Mouse (Mus musculus) neural tube, embryonic 15.5 days (tissue): ENCODE data around the gene Cntnap1. TPM values are rescaled to one million over a fixed set of nuclear protein-coding genes. Genes with fewer than 3 reads are reported as not detected.
"Not testable (repeated sequence)": the region's sequence is repeated elsewhere in the genome, so short reads cannot be mapped to it uniquely, and the experiment has no call there.

ENCODE experiments used
- ATAC-seq: fragments of 200-750 bp; cut with Nextera tagmentation; 2 replicates; pipeline ENCODE4 v1.8.0; 2017; ENCODE audit warnings: mild to moderate bottlenecking, moderate TSS enrichment, moderate library complexity; ENCODE audit not compliant: low FRiP score
- H3K27ac ChIP-seq: fragments of 300-500 bp; sonication (generic); replicated peaks from 2 replicates; pipeline ENCODE4 v1.5.1; 2015; ENCODE audit warnings: mild to moderate bottlenecking, inconsistent platforms
- H3K27me3 ChIP-seq: fragments of 300-500 bp; sonication (generic); replicated peaks from 2 replicates; pipeline ENCODE4 v1.6.1; 2015; ENCODE audit warnings: inconsistent platforms
- H3K36me3 ChIP-seq: fragments of 300-500 bp; sonication (generic); 2 replicates; pipeline ENCODE4 v1.6.1; 2015; ENCODE audit warnings: inconsistent platforms
- H3K4me1 ChIP-seq: fragments of 300-500 bp; sonication (generic); 2 replicates; pipeline ENCODE4 v1.6.1; 2015; ENCODE audit warnings: inconsistent platforms
- H3K4me2 ChIP-seq: fragments of 300-500 bp; sonication (generic); 2 replicates; pipeline ENCODE4 v1.6.1; 2015; ENCODE audit warnings: inconsistent platforms, mild to moderate bottlenecking, moderate library complexity
- H3K4me3 ChIP-seq: fragments of 300-500 bp; sonication (generic); replicated peaks from 2 replicates; pipeline ENCODE4 v1.5.1; 2015; ENCODE audit warnings: mild to moderate bottlenecking, inconsistent platforms
- H3K9ac ChIP-seq: fragments of 300-500 bp; sonication (generic); replicated peaks from 2 replicates; pipeline ENCODE4 v1.6.1; 2015; ENCODE audit warnings: mild to moderate bottlenecking, inconsistent platforms
- H3K9me3 ChIP-seq: fragments of 300-500 bp; sonication (generic); replicated peaks from 2 replicates; pipeline ENCODE4 v1.6.1; 2016; ENCODE audit warnings: inconsistent platforms
- WGBS: fragments of 180-500 bp; shearing (Covaris S2); methylation state at CpG from one replicate; pipeline ENCODE4 v1.1.7; 2015; ENCODE audit warnings: mixed read lengths; 5-methylcytosine and 5-hydroxymethylcytosine counted together
- polyA plus RNA-seq: library from polyadenylated mRNA; unstranded; fragments of >200 nt; fragmentation: Nextera tagmentation; extraction: Ambion mirVana; gene quantifications from 2 replicates; pipeline ENCODE4 v1.2.1, GENCODE M21; 2015

Cntnap1 gene
- polyA plus RNA-seq, 1 experiment from 2014 or later = 12.3 TPM

DNA sequence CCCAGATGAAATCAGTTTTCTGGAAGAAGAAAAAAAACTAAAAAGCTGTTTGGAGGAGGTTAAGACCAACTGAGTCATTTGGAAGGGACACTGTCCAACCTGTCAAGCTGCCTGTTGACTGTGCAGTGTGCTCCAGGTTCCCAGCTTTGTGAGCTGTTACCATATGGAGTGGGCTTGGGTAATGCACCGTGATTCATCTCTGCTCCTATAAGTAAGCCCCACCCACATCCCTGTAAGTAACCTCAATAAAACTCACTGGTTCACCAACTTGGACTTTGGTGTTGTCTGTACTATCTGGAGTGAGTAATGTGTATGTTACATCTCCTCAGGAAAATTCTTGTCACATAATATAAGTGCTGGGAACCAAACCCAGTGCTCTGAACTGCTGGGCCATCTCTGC is 17.5 kb upstream of the Cntnap1 start:
- H3K4me2 ChIP-seq = no peak overlapping the region
- H3K4me1 ChIP-seq = peaks cover 25% of the 10 kb centered on the region
- no peak overlapping the region for H3K27ac ChIP-seq
- no peak for ATAC-seq
- H3K27me3 ChIP-seq = 0 out of 2 replicates have a peak, but pooled peaks cover 2% of the 10 kb centered on the region
- H3K4me3 ChIP-seq = no peak overlapping the region
- no peak overlapping the region for H3K9ac ChIP-seq
- WGBS = 81% methylated on average over 1 of the region's 1 CpGs
- no peaks in the 10 kb centered on the region for H3K36me3 ChIP-seq
- H3K9me3 ChIP-seq = no peaks in the 10 kb centered on the region

DNA sequence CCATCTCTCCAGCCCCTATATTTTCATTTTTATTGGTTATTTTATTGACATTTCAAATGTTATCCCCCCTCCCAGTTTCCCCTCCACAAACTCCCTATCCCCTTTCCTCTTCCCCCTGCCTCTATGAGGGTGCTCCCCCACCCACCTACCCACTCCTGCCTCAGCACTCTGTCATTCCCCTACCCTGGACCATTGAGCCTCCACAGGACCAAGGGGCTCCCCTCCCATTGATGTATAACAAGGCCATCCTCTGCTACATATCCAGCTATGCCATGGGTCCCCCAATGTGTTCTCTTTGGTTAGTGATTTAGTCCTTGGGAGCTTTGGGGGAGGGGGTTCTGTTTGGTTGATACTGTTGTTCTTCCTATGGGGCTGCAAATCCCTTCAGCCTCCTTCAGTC is 15.7 kb upstream of the Cntnap1 start:
- Histone ChIP-seq H3K9me3 (no peaks in the 10 kb centered on the region), H3K9ac (no peak overlapping the region), H3K4me1 (peaks cover 18% of the 10 kb centered on the region), H3K27me3 (0 out of 2 replicates have a peak, but pooled peaks cover 6% of the 10 kb centered on the region), H3K4me2 (no peak overlapping the region), H3K27ac (no peak overlapping the region), H3K36me3 (0 out of 2 replicates have a peak, but pooled peaks cover 2% of the 10 kb centered on the region), H3K4me3 (no peak overlapping the region)
- ATAC-seq = no peak

DNA sequence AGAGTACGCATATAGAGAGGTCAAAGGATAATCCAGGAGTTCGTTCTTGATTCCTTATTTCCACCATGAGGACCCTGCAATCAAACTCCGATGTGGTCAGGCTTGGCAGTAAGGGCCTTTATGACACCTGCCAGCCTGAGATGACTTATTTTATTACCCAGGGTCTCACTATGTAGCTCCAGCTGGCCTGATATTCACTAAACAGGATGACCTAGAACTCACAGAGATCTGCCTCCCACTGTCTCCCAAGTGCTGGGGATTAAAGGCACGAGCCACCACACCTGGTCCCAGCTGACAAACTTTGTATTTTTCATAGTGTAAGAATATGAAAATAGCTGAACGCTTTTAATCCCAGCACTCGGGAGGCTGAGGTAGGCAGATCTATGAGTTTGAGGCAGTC is 15.2 kb upstream of the Cntnap1 start:
- H3K36me3 ChIP-seq = 0 out of 2 replicates have a peak, but pooled peaks cover 2% of the 10 kb centered on the region
- no peaks in the 10 kb centered on the region for H3K9me3 ChIP-seq
- H3K27me3 ChIP-seq = 0 out of 2 replicates have a peak, but pooled peaks cover 6% of the 10 kb centered on the region
- H3K27ac ChIP-seq = peak overlapping the region; percentile 92
- H3K4me3 ChIP-seq = no peak overlapping the region
- ATAC-seq = no peak
- 71% methylated on average over 6 of the region's 6 CpGs for WGBS
- no peak overlapping the region for H3K9ac ChIP-seq
- peak overlapping the region; percentile 76 for H3K4me2 ChIP-seq
- peaks cover 18% of the 10 kb centered on the region for H3K4me1 ChIP-seq

GRCm38 (mm10) chr11:101155728-101156371 is 14.5 kb upstream of the Cntnap1 start, which contains the start of gene Tubg2:
TSS of gene Tubg2 (plus strand) at chr11:101155907.
- Histone ChIP-seq H3K4me3 (peak within 1 kb of the TSS; percentile 52), H3K4me2 (peak within 1 kb of the TSS; percentile 76), H3K4me1 (peaks cover 18% of the 10 kb centered on the region), H3K9me3 (no peaks in the 10 kb centered on the region), H3K36me3 (0 out of 2 replicates have a peak, but pooled peaks cover 2% of the 10 kb centered on the region), H3K27ac (peak within 1 kb of the TSS; percentile 92), H3K9ac (peak within 1 kb of the TSS; percentile 71), H3K27me3 (0 out of 2 replicates have a peak, but pooled peaks cover 6% of the 10 kb centered on the region)
- 1% methylated on average over 36 of the region's 36 CpGs for WGBS
- peak; percentile 93 for ATAC-seq

DNA sequence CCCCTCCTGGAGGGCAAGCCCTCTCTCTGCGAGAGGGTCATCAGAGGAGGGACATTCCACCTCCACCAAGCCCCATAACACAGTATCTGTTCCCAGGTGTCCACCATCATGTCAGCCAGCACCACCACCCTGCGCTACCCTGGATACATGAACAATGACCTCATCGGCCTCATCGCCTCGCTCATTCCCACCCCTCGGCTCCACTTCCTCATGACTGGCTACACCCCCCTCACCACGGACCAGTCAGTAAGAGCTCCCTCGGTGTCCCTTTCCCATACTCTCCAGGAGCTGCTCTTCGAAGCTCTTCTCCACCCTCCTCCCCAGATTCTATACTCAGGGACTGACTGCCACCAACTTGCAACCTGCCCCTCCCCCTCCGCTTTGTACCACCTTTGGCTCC is 10.2 kb upstream of the Cntnap1 start:
- WGBS = 81% methylated on average over 9 of the region's 10 CpGs

GRCm38 (mm10) chr11:101160981-101161505 is 9.3 kb upstream of the Cntnap1 start:
- H3K9ac ChIP-seq, H3K4me2 ChIP-seq, H3K27ac ChIP-seq, H3K9me3 ChIP-seq, H3K4me3 ChIP-seq, ATAC-seq: not testable (repeated sequence)
- H3K4me1 ChIP-seq = peaks cover 16% of the 10 kb centered on the region
- H3K27me3 ChIP-seq = peaks cover 52% of the 10 kb centered on the region
- 83% methylated on average over 8 of the region's 8 CpGs for WGBS
- peaks cover 21% of the 10 kb centered on the region for H3K36me3 ChIP-seq

More for the DNA sequence above, 10.2 kb upstream of the Cntnap1 start:
- H3K9ac ChIP-seq, ATAC-seq, H3K9me3 ChIP-seq, H3K4me3 ChIP-seq, H3K4me2 ChIP-seq, H3K27ac ChIP-seq: not testable (repeated sequence)
- Histone ChIP-seq H3K27me3 (peaks cover 43% of the 10 kb centered on the region), H3K4me1 (peaks cover 24% of the 10 kb centered on the region), H3K36me3 (peaks cover 16% of the 10 kb centered on the region)

DNA sequence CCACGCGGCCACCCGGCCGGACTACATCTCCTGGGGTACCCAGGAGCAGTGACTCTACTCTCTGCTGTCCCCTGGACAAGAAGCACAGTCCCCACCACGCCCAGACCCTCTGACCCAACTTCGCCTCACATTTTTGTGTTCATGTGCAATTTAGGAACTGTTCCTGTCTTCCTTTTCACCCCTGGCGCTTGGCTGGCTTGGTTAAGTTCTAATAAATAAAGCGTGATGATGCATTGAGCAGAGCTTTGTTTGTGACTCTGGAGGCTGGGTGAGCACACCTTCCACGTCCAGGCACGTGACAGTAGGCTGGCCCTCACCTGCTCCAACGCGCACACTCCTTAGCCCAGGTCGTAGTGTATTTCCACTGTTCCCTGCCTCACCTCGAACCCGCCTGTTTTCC is 8.8 kb upstream of the Cntnap1 start:
- Histone ChIP-seq H3K27ac (no peak overlapping the region), H3K36me3 (peaks cover 26% of the 10 kb centered on the region), H3K4me2 (no peak overlapping the region), H3K4me1 (peaks cover 11% of the 10 kb centered on the region), H3K9me3 (no peaks in the 10 kb centered on the region), H3K9ac (no peak overlapping the region), H3K4me3 (no peak overlapping the region), H3K27me3 (peaks cover 57% of the 10 kb centered on the region)
- 88% methylated on average over 15 of the region's 15 CpGs for WGBS
- no peak for ATAC-seq

GRCm38 (mm10) chr11:101162301-101162700 is 8.0 kb upstream of the Cntnap1 start:
- peaks cover 33% of the 10 kb centered on the region for H3K36me3 ChIP-seq
- H3K4me1 ChIP-seq = peaks cover 8% of the 10 kb centered on the region
- 42% methylated on average over 5 of the region's 5 CpGs for WGBS
- H3K4me3 ChIP-seq = no peak overlapping the region
- H3K27me3 ChIP-seq = peaks cover 65% of the 10 kb centered on the region
- ATAC-seq = no peak
- H3K9me3 ChIP-seq = no peaks in the 10 kb centered on the region
- no peak overlapping the region for H3K4me2 ChIP-seq
- H3K27ac ChIP-seq = no peak overlapping the region
- H3K9ac ChIP-seq = no peak overlapping the region

GRCm38 (mm10) chr11:101162772-101163171 is 7.6 kb upstream of the Cntnap1 start:
- Histone ChIP-seq H3K36me3 (peaks cover 38% of the 10 kb centered on the region), H3K9me3 (no peaks in the 10 kb centered on the region), H3K4me2 (no peak overlapping the region), H3K27ac (no peak overlapping the region), H3K27me3 (peaks cover 68% of the 10 kb centered on the region), H3K4me1 (peaks cover 8% of the 10 kb centered on the region), H3K4me3 (no peak overlapping the region), H3K9ac (no peak overlapping the region)
- no peak for ATAC-seq
- WGBS = 57% methylated on average over 5 of the region's 5 CpGs

DNA sequence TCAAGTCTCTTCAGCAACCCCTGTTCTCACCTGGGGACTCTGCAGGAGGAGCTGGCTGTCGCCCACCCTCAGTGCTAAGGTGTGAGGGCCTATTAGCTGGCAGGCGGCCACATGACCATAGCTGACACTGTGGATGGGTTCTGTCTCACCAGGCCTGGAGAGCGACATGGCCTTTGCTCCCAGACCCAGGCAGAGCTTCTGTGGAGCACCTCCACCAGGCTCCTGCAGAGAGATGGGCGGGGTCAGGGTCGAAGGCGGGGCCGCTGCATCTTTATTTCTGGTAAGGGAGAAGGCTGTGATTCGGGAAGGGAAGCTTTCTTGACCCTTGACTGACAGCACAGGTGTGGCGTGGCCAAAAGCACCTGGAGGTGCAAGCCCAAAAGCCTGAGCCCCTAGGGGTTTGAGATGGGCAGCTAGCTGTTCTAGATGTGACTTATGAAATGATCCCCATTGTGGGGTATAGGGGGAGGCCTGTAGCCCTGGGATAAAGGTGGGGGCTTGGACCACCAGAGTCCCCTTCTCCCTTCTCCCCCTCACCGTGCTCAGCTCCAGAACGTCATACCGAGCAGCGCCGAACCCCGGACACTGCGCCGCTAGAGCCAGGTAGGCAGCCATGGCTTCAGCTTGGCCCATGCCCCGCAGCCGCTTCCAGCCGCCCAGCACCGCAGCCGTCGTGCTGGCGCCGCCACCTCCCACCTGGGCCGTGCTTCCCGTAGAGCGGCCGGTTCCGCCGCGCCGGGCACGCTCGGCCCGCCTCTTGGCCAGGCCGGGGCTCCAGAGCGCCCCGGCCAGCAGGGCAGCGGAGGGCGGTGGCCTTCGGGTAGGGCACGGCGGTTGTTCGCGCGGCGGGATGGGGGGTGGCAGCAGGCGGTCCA is 6.6 kb upstream of the Cntnap1 start:
- no peak overlapping the region for H3K9ac ChIP-seq
- peaks cover 13% of the 10 kb centered on the region for H3K4me1 ChIP-seq
- peak overlapping the region; percentile 47 for H3K4me2 ChIP-seq

GRCm38 (mm10) chr11:101164351-101164665 is 6.0 kb upstream of the Cntnap1 start:
- H3K9ac ChIP-seq = no peak overlapping the region
- H3K36me3 ChIP-seq = peaks cover 37% of the 10 kb centered on the region
- H3K4me3 ChIP-seq = peak overlapping the region; percentile 22; the same call in 1 of the 2 replicates

More for the DNA sequence above, 6.6 kb upstream of the Cntnap1 start:
- Histone ChIP-seq H3K4me3 (peak overlapping the region; percentile 22; the same call in 1 of the 2 replicates), H3K36me3 (peaks cover 37% of the 10 kb centered on the region), H3K9me3 (no peaks in the 10 kb centered on the region), H3K27me3 (peaks cover 73% of the 10 kb centered on the region), H3K27ac (no peak overlapping the region)
- no peak; the same call in none of the 2 replicates for ATAC-seq
- 16% methylated on average over 49 of the region's 49 CpGs for WGBS

More at GRCm38 (mm10) chr11:101164351-101164665, 6.0 kb upstream of the Cntnap1 start:
- H3K27me3 ChIP-seq = peaks cover 79% of the 10 kb centered on the region
- H3K9me3 ChIP-seq = no peaks in the 10 kb centered on the region
- peak overlapping the region; percentile 47 for H3K4me2 ChIP-seq
- peaks cover 19% of the 10 kb centered on the region for H3K4me1 ChIP-seq
- 10% methylated on average over 21 of the region's 21 CpGs for WGBS
- ATAC-seq = no peak
- no peak overlapping the region for H3K27ac ChIP-seq
